Mouse (Mus musculus) stomach, embryonic 16.5 days (tissue): ENCODE measurements around the gene Rnf183. TPM values are rescaled to one million over a fixed set of nuclear protein-coding genes. Genes with fewer than 3 reads are reported as not detected.
"Not testable (repeated sequence)": the region's sequence is repeated elsewhere in the genome, so short reads cannot be mapped to it uniquely, and the experiment has no call there.

Experiments used
- ATAC-seq: fragments of 200-750 bp; cut with Nextera tagmentation; 2 replicates; pipeline ENCODE4 v1.8.0; 2017; ENCODE audit warnings: moderate number of reproducible peaks, moderate TSS enrichment; ENCODE audit not compliant: insufficient read depth, low FRiP score
- H3K27ac ChIP-seq: fragments of 300-500 bp; sonication (generic); 2 replicates; pipeline ENCODE4 v1.5.1; 2014; ENCODE audit warnings: low read length
- H3K27me3 ChIP-seq: fragments of 300-500 bp; sonication (generic); 2 replicates; pipeline ENCODE4 v1.6.1; 2014; ENCODE audit warnings: low read length, control low read depth, mixed read lengths; ENCODE audit not compliant: control insufficient read depth, insufficient read depth
- H3K36me3 ChIP-seq: fragments of 300-500 bp; sonication (generic); 2 replicates; pipeline ENCODE4 v1.6.1; 2014; ENCODE audit warnings: low read length; ENCODE audit not compliant: control insufficient read depth, insufficient read depth
- H3K4me1 ChIP-seq: fragments of 300-500 bp; sonication (generic); 2 replicates; pipeline ENCODE4 v1.6.1; 2014; ENCODE audit warnings: low read length, control low read depth, mixed read lengths; ENCODE audit not compliant: control insufficient read depth, insufficient read depth
- H3K4me2 ChIP-seq: fragments of 300-500 bp; sonication (generic); 2 replicates; pipeline ENCODE4 v1.6.1; 2014; ENCODE audit warnings: low read depth, low read length, mixed read lengths
- H3K4me3 ChIP-seq: fragments of 300-500 bp; sonication (generic); replicated peaks from 2 replicates; pipeline ENCODE4 v1.5.1; 2014; ENCODE audit warnings: mild to moderate bottlenecking, low read length
- H3K9ac ChIP-seq: fragments of 300-500 bp; sonication (generic); 2 replicates; pipeline ENCODE4 v1.6.1; 2014; ENCODE audit warnings: low read length
- H3K9me3 ChIP-seq: fragments of 300-500 bp; sonication (generic); replicated peaks from 2 replicates; pipeline ENCODE4 v1.6.1; 2016; ENCODE audit warnings: low read length, control low read depth; ENCODE audit not compliant: control insufficient read depth
- WGBS: fragments of 180-500 bp; shearing (Covaris S2); extraction: QIAGEN DNeasy Blood & Tissue Kit; methylation state at CpG from one replicate; pipeline ENCODE4 v1.1.7; 2014; 5-methylcytosine and 5-hydroxymethylcytosine counted together
- polyA plus RNA-seq: library from polyadenylated mRNA; unstranded; fragments of >200 nt; fragmentation: Nextera tagmentation; extraction: Ambion mirVana; gene quantifications from 2 replicates; pipeline ENCODE4 v1.2.1, GENCODE M21; 2015

Rnf183 gene
- 0.26 and 0.34 TPM in 2 replicates for polyA plus RNA-seq

GRCm38 (mm10) chr4:62435081-62435480 lies at the start of gene Rnf183:
Rnf183 (minus strand) TSS chr4:62435252.
- H3K27me3 ChIP-seq, result no peaks in the 10 kb centered on the region
- no peak for ATAC-seq

GRCm38 (mm10) chr4:62480709-62481605 lies 45.9 kb upstream of the Rnf183 start:
- Histone ChIP-seq H3K4me1 (peaks cover 10% of the 10 kb centered on the region), H3K4me3 (peak overlapping the region; percentile 61), H3K9me3 (no peaks in the 10 kb centered on the region), H3K4me2 (peak overlapping the region; percentile 90), H3K9ac (peak overlapping the region; percentile 77), H3K27me3 (no peaks in the 10 kb centered on the region), H3K27ac (peak overlapping the region; percentile 84; the same call in 1 of the 2 replicates), H3K36me3 (no peaks in the 10 kb centered on the region)
- peak; percentile 9; the same call in 1 of the 2 replicates for ATAC-seq
- WGBS, result 36% methylated on average over 10 of the region's 10 CpGs

More at GRCm38 (mm10) chr4:62435081-62435480, at the start of gene Rnf183:
- H3K36me3 ChIP-seq, result no peaks in the 10 kb centered on the region
- no peaks in the 10 kb centered on the region for H3K9me3 ChIP-seq
- H3K4me2 ChIP-seq, result no peak within 1 kb of the TSS
- H3K4me3 ChIP-seq, result no peak within 1 kb of the TSS
- no peak within 1 kb of the TSS for H3K9ac ChIP-seq
- no peaks in the 10 kb centered on the region for H3K4me1 ChIP-seq
- 80% methylated on average over 6 of the region's 6 CpGs for WGBS
- H3K27ac ChIP-seq, result no peak within 1 kb of the TSS

DNA sequence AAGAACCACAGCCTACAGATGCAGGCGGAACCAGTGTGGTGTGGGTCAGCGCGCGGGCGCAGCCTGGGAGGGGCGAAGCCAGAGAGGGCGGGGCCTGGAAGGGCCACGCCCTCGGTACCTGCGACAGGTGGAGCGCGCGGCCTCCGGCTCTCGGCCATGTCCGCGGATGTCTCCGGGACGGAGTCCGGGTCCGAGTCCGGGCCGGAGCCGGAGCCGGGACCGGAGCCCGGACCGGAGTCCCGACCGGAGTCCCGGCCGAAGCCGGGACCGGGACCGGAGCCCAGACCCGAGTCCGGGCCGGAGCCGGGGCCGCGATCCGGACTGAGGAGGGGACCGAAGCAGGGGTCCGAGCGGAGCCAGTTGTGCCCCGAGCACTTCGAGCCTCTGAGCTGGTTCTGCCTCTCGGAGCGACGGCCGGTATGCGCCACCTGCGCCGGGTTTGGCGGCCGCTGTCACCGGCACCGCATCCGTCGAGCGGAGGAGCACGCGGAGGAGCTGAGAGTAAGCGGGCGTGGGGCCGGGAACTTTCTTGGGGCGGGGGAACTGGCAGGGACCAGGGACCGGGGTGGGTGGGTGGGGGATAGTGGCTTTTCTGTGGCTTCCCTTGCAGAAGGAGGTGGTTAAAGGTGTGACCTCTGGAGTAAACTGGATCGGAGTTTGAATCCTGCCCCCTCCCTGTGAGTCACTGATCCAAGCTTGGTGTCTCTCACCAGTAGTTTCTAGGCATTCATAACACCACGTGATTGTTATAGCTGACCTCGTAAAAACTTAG lies 45.1 kb upstream of the Rnf183 start, which contains the start of gene Bspry:
TSS of gene Bspry (plus strand) at position 117 of the 772 bp plus-strand sequence.
- Histone ChIP-seq H3K4me1 (peaks cover 10% of the 10 kb centered on the region), H3K4me2 (peak within 1 kb of the TSS; percentile 90), H3K9me3 (no peaks in the 10 kb centered on the region), H3K27ac (peak within 1 kb of the TSS; percentile 84), H3K36me3 (no peaks in the 10 kb centered on the region), H3K27me3 (no peaks in the 10 kb centered on the region), H3K4me3 (peak within 1 kb of the TSS; percentile 61), H3K9ac (peak within 1 kb of the TSS; percentile 77)
- ATAC-seq, result peak; percentile 91
- WGBS, result 2% methylated on average over 66 of the region's 71 CpGs

DNA sequence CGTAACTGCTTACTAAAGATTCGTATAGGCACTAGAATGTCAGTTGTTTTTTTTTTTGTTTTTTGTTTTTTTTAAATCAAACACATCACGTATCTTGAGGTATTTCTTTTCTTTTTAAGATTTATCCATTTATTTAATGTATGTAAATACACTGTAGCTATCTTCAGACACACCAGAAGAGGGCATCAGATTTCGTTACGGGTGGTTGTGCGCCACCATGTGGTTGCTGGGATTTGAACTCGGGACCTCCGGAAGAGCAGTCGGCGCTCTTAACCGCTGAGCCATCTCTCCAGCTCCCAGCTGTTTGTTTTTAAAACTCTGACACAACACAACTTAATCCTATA lies 44.5 kb upstream of the Rnf183 start:
- H3K27ac ChIP-seq, H3K9me3 ChIP-seq, ATAC-seq, H3K27me3 ChIP-seq, H3K36me3 ChIP-seq: not testable (repeated sequence)
- Histone ChIP-seq H3K4me2 (peak overlapping the region; percentile 90), H3K4me1 (peaks cover 10% of the 10 kb centered on the region), H3K4me3 (peak overlapping the region; percentile 61), H3K9ac (peak overlapping the region; percentile 77)
- 11% methylated on average over 11 of the region's 11 CpGs for WGBS

GRCm38 (mm10) chr4:62477542-62478244 lies 42.6 kb upstream of the Rnf183 start:
- peak; percentile 14; the same call in 1 of the 2 replicates for ATAC-seq
- Histone ChIP-seq H3K36me3 (no peaks in the 10 kb centered on the region), H3K4me2 (no peak overlapping the region), H3K4me1 (peaks cover 7% of the 10 kb centered on the region), H3K4me3 (no peak overlapping the region), H3K9ac (no peak overlapping the region), H3K9me3 (no peaks in the 10 kb centered on the region), H3K27me3 (no peaks in the 10 kb centered on the region), H3K27ac (peak overlapping the region; percentile 66)
- 66% methylated on average over 6 of the region's 6 CpGs for WGBS

- WGBS, result 71% methylated on average over 6 of the region's 6 CpGs
- no peak overlapping the region for H3K9ac ChIP-seq
- no peak overlapping the region for H3K4me2 ChIP-seq
- no peak overlapping the region for H3K27ac ChIP-seq
- no peaks in the 10 kb centered on the region for H3K9me3 ChIP-seq
- peaks cover 7% of the 10 kb centered on the region for H3K4me1 ChIP-seq
- no peaks in the 10 kb centered on the region for H3K36me3 ChIP-seq
- H3K4me3 ChIP-seq, result no peak overlapping the region
- H3K27me3 ChIP-seq, result no peaks in the 10 kb centered on the region
- ATAC-seq, result no peak
These were observed 40.7 kb upstream of the Rnf183 start for GRCm38 (mm10) chr4:62475793-62476192.

- H3K9me3 ChIP-seq, result no peaks in the 10 kb centered on the region
- H3K4me2 ChIP-seq, result no peak overlapping the region
- no peak overlapping the region for H3K4me3 ChIP-seq
- peaks cover 6% of the 10 kb centered on the region for H3K4me1 ChIP-seq
- H3K9ac ChIP-seq, result no peak overlapping the region
- ATAC-seq, result no peak
- H3K36me3 ChIP-seq, result no peaks in the 10 kb centered on the region
- H3K27me3 ChIP-seq, result no peaks in the 10 kb centered on the region
- H3K27ac ChIP-seq, result no peak overlapping the region
- 66% methylated on average over 2 of the region's 2 CpGs for WGBS
These were observed 40.1 kb upstream of the Rnf183 start for GRCm38 (mm10) chr4:62475131-62475530.

- Histone ChIP-seq H3K4me1 (peaks cover 5% of the 10 kb centered on the region; the same call in 1 of the 2 replicates), H3K9ac (no peak overlapping the region), H3K4me3 (no peak overlapping the region), H3K27ac (no peak overlapping the region), H3K9me3 (no peaks in the 10 kb centered on the region), H3K27me3 (no peaks in the 10 kb centered on the region), H3K4me2 (no peak overlapping the region), H3K36me3 (no peaks in the 10 kb centered on the region)
- ATAC-seq, result no peak
- whole genome bisulfite sequencing, result 90% methylated on average over 2 of the region's 2 CpGs
These were observed 37.0 kb upstream of the Rnf183 start for GRCm38 (mm10) chr4:62472071-62472470.
